Mouse (Mus musculus): Measurements from ENCODE around the gene Ncam2.
"Not testable (repeated sequence)": the region's sequence is repeated elsewhere in the genome, so short reads cannot be mapped to it uniquely, and the experiment has no call there.

Ncam2 gene

GRCm38 (mm10) chr16:81303806-81304205 is 103.3 kb downstream of the Ncam2 start:
- DNase-seq (ENCODE audit: low spot score): no peak

DNA sequence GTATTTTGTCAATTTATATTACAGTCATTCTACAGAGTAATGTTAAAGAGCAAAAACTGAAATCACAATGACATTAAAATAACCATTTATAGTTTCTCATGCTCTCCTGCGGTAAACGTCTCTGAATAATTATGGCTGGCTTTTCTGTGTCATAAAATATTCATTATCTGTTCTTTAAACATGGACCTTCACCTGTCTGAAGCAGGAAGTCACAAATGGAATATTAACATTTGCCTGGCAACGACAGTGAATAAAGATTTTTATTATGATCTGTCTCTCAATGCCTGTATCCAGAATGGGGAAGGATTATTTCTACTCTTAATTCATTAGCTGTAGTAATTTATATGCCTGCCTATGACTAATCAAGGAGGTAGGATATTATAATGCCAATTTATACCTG is 108.7 kb downstream of the Ncam2 start:
- DNase-seq (ENCODE audit: low spot score): no peak

- no peak for DNase-seq (ENCODE audit: low spot score)
Measured at GRCm38 (mm10) chr16:81319037-81319436, 118.5 kb downstream of the Ncam2 start.

DNA sequence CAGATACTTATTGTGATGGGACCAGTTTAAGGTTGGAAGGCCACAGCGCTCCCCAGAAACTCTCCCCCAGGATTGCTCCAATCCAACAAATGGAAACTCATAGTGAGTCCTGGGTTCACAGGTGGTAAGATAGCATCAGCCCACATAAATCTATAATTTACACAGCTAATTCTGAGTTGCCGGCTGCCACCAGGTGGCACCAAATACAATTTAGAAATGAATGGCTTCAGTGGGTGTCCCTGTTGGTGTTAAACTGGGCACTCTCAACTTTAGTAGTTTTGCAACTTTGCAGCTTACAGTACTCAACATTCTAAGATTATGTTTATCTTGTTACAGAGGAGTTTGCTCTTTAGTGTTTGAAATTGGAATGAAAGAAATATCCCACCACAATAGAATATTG is 130.0 kb downstream of the Ncam2 start:
- no peak for DNase-seq (ENCODE audit: low spot score)

DNA sequence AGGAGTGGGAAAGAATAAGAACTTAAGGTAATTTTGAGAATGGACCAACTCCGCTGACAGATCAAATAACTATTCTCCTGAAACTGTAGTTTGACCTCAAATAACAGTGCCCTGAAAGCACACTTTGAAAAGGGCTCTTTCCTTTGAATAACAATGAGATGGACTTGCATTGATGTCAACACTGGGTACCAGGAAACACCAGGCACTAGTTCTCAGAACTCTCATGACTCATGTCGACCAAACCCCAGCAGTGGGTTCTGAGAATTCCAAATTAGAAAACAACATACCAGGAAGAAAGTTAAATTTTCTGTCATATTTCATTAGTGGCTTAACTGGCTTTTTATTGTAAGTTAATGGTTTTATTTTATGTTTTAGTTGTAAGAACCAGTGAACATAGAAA is 165.4 kb downstream of the Ncam2 start:
- DNase-seq (ENCODE audit: low spot score): no peak

DNA sequence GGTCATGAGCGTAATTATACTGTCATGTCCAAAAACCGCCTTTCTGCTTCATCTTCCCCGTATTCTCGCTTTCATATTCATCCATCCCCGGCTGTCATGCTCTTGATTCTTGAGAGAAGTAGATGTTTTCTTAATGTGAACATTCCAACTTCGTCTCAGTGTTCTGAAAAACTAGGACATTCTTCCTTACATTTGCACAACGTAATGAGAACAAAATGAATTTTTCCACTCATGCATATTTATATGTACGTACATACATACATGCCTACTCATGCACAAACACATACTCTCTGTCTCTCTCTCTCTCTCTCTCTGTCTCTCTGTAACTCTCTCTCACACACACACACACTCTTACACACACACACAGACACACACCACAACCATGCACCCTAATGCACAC is 173.7 kb downstream of the Ncam2 start:
- DNase-seq (ENCODE audit: low spot score): no peak

GRCm38 (mm10) chr16:81380434-81380833 is 179.9 kb downstream of the Ncam2 start:
- no peak for DNase-seq (ENCODE audit: low spot score)

GRCm38 (mm10) chr16:81388646-81389045 is 188.1 kb downstream of the Ncam2 start:
- no peak for DNase-seq (ENCODE audit: low spot score)

DNA sequence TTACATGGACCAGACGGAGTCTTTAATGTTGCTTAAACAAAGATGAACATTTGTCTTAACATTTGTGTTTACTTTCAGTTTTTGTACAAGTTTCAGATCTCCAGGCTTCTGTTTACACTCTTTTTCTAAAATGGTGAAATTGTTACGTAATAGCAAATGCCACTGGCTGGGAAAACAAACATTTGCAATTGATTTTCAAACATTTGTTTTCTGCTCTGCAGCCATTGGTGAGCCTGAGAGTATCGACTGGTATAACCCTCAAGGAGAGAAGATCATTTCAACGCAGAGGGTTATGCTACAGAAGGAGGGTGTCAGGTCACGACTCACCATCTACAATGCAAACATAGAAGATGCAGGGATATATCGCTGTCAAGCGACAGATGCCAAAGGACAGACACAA is 234.1 kb downstream of the Ncam2 start:
- DNase-seq (ENCODE audit: low spot score): no peak

- no peak for DNase-seq (ENCODE audit: low spot score)
Measured at GRCm38 (mm10) chr16:81437091-81437867, 236.8 kb downstream of the Ncam2 start.

DNA sequence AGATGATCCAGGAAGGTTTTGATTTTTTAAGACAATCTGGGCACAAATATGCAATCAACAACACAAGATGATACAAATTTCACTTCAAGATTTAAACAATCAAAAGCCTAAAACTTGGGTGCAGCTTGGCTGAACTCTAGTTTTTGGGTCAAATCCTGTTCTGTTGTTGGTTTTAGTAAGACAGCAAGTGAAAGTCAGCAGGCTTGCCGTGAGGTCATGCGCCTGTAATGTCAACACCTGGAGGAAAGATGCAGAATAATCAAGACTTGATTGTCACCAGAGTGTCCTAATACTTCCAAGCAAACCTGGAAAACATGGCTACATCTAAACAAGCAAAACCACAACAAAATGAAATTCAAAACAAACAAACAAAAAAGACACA is 237.4 kb downstream of the Ncam2 start:
- DNase-seq (ENCODE audit: low spot score): no peak

DNA sequence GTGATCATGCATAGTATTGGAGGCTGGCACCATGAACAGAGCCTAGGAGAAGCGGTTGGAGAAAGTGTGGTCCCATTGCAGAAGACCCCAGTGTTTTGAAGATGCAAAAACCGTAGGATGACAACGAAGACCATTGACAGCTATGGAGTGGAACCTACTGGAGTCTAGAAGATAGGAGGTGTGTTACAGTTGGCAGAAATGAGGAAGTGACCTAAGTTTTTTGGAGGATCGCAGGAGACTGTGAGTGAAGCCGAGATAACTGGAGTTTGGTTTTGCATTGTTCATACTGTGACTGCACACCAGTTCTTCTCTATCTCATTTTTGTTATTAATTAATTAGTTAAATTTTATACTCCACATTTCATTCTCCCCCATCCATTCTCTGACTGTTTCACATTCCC is 250.4 kb downstream of the Ncam2 start:
- no peak for DNase-seq (ENCODE audit: low spot score)

DNA sequence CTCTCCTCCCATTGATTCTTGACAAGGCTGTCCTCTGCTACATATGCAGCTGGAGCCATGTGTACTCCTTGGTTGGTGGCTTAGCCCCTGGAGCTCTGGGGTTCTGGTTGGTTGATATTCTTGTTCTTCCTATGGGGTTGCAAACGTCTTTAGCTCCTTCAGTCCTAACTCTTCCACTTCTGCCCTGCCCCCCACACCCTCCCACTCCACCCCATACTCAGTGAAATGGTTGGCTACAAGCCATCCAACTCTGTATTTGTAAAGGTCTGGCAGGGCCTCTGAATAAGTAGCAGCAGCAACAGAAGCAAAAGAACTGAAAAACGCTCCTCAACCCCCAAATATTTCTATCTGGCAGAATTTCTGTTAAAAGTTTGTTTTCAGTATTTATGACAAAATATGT is 252.5 kb downstream of the Ncam2 start:
- no peak for DNase-seq (ENCODE audit: low spot score)

- DNase-seq (ENCODE audit: low spot score): no peak
Measured at GRCm38 (mm10) chr16:81454472-81454871, 254.0 kb downstream of the Ncam2 start.

GRCm38 (mm10) chr16:81462731-81463130 is 262.2 kb downstream of the Ncam2 start:
- not testable (repeated sequence) for DNase-seq (ENCODE audit: low spot score)

- DNase-seq (ENCODE audit: low spot score): no peak
Measured at GRCm38 (mm10) chr16:81472925-81473324, 272.4 kb downstream of the Ncam2 start.

GRCm38 (mm10) chr16:81481058-81481457 is 280.6 kb downstream of the Ncam2 start:
- DNase-seq (ENCODE audit: low spot score): no peak

GRCm38 (mm10) chr16:81496111-81496510 is 295.6 kb downstream of the Ncam2 start:
- no peak for DNase-seq (ENCODE audit: low spot score)

GRCm38 (mm10) chr16:81502578-81502977 is 302.1 kb downstream of the Ncam2 start:
- no peak for DNase-seq (ENCODE audit: low spot score)

DNA sequence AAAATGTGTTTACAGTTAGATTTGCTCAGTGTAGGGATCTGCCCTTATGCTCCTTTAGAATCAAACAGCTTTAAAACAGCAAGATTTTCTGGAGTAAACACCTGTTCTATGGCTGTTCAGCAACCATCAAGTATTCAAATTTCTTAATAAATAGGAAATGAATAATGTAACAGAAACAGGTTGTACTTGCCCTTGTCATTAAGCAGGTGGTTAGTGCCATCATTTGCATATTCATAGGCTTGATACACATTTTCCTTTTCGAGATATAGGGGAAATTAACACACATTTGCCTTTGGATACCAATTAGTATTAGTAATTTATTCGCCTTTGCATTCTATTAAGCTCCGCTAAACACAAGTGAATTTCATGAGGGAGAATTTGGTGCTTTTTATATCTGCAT is 335.7 kb downstream of the Ncam2 start:
- no peak for DNase-seq (ENCODE audit: low spot score)

DNA sequence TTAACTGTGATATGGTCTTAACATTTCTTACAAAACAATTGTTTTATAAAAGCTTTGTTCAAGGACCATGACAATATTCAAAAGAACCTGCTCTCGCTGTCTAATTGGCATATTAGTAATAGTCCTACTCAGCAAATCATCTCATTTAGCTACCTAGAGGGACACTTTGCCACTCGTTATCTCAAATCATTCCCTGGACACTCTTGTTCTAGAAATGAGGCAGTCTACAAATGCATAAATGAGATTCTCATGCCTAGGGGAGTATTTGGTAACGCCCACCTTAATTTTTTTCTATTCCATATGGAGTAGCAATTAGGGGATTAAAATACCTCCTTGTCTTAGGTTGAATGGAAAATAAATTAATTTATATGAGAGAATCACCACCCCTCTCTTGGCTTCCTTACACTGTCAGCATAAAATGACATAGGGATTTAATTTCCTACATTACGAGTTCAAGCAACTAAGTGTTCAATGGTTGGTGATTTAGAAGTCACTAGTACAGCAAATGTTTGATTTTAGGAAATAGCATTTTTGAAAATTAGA is 387.1 kb downstream of the Ncam2 start:
- DNase-seq (ENCODE audit: low spot score): no peak

DNA sequence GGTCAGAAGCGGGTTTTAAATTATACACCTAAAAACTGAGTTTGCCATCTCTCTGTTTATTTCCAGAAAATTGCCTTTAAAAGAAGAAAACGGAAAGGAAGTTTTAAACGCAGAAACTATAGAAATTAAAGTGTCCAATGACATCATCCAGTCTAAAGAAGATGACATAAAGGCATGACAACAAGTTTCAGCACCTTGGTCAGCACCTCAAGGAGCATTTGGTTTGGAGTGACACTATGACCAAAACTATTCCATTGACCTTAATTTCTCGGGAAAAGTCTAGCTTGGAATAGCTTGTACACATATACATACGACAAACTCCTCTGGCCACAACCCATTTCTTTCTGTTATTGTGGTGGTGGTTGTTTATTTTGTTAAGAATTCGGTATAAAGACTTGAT is 422.8 kb downstream of the Ncam2 start:
- DNase-seq (ENCODE audit: low spot score): no peak

GRCm38 (mm10) chr16:81623776-81624175 is 423.3 kb downstream of the Ncam2 start:
- DNase-seq (ENCODE audit: low spot score): no peak

DNA sequence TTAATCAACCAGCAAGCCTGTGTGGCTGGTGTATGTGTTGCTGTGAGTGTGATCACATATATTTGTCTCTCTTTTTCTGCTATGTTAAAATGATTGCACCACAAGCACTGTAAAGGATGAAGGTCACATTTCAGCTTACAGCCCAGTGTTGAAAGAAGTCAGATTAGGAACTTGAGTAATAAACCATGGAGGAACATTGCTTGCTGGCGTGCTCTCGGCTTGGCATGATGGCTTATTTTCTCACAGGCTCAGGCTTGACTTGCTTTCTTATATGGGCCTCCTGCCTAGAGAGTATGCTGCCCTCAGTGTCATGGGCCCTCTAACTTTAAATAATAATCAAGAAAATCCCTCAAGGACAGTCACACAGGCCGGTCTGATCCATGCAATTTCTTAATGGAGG is 449.8 kb downstream of the Ncam2 start:
- DNase-seq (ENCODE audit: low spot score): no peak

Measured in testis, postnatal 14 days (tissue).